Mouse (Mus musculus) neural tube, embryonic 14.5 days (tissue): ENCODE measurements around the gene Anpep. TPM values are rescaled to one million over a fixed set of nuclear protein-coding genes. Genes with fewer than 3 reads are reported as not detected.

ENCODE experiments used
- ATAC-seq: fragments of 200-750 bp; cut with Nextera tagmentation; 2 replicates; pipeline ENCODE4 v1.8.0; 2017; ENCODE audit warnings: low read depth, mild to moderate bottlenecking, moderate TSS enrichment, moderate library complexity
- H3K27ac ChIP-seq: fragments of 300-500 bp; sonication (generic); 2 replicates; pipeline ENCODE4 v1.5.1; 2014; ENCODE audit warnings: low read depth, mild to moderate bottlenecking, control low read depth, low read length, moderate library complexity, mixed read lengths
- H3K27me3 ChIP-seq: fragments of 300-500 bp; sonication (generic); 2 replicates; pipeline ENCODE4 v1.6.1; 2014; ENCODE audit warnings: low read length; ENCODE audit not compliant: control insufficient read depth, insufficient read depth
- H3K36me3 ChIP-seq: fragments of 300-500 bp; sonication (generic); 2 replicates; pipeline ENCODE4 v1.6.1; 2014; ENCODE audit warnings: low read length, mixed read lengths; ENCODE audit not compliant: control insufficient read depth, insufficient read depth
- H3K4me1 ChIP-seq: fragments of 300-500 bp; sonication (generic); 2 replicates; pipeline ENCODE4 v1.6.1; 2014; ENCODE audit warnings: low read length; ENCODE audit not compliant: control insufficient read depth, insufficient read depth
- H3K4me2 ChIP-seq: fragments of 300-500 bp; sonication (generic); 2 replicates; pipeline ENCODE4 v1.6.1; 2014; ENCODE audit warnings: mild to moderate bottlenecking, low read depth, low read length, control low read depth
- H3K4me3 ChIP-seq: fragments of 300-500 bp; sonication (generic); 2 replicates; pipeline ENCODE4 v1.5.1; 2014; ENCODE audit warnings: low read depth, low read length, control low read depth, mixed read lengths
- H3K9ac ChIP-seq: fragments of 300-500 bp; sonication (generic); replicated peaks from 2 replicates; pipeline ENCODE4 v1.6.1; 2014; ENCODE audit warnings: low read depth, mild to moderate bottlenecking, control low read depth, low read length, mixed read lengths
- H3K9me3 ChIP-seq: fragments of 300-500 bp; sonication (generic); 2 replicates; pipeline ENCODE4 v1.6.1; 2016; ENCODE audit warnings: low read length; ENCODE audit not compliant: control insufficient read depth
- WGBS: fragments of 180-500 bp; shearing (Covaris S2); extraction: QIAGEN DNeasy Blood & Tissue Kit; methylation state at CpG from one replicate; pipeline ENCODE4 v1.1.7; 2014; 5-methylcytosine and 5-hydroxymethylcytosine counted together
- polyA plus RNA-seq: library from polyadenylated mRNA; unstranded; fragments of >200 nt; fragmentation: Nextera tagmentation; extraction: Ambion mirVana; gene quantifications from 2 replicates; pipeline ENCODE4 v1.2.1, GENCODE M21; 2014

The Anpep gene
- polyA plus RNA-seq, 1 experiment from 2014 or later = 0.95 TPM

GRCm38 (mm10) chr7:79847456-79848451 is 13.1 kb downstream of the Anpep start:
- Histone ChIP-seq H3K36me3 (no peaks in the 10 kb centered on the region), H3K4me2 (peak overlapping the region; percentile 40), H3K9ac (0 out of 2 replicates have a peak overlapping the region, but pooled peaks have one; percentile 25), H3K4me3 (peak overlapping the region; percentile 17; the same call in 1 of the 2 replicates), H3K27ac (no peak overlapping the region), H3K9me3 (no peaks in the 10 kb centered on the region), H3K4me1 (no peaks in the 10 kb centered on the region), H3K27me3 (peaks cover 5% of the 10 kb centered on the region)
- WGBS = 13% methylated on average over 49 of the region's 53 CpGs
- ATAC-seq = 0 out of 2 replicates have a peak, but pooled peaks have one; percentile 34

DNA sequence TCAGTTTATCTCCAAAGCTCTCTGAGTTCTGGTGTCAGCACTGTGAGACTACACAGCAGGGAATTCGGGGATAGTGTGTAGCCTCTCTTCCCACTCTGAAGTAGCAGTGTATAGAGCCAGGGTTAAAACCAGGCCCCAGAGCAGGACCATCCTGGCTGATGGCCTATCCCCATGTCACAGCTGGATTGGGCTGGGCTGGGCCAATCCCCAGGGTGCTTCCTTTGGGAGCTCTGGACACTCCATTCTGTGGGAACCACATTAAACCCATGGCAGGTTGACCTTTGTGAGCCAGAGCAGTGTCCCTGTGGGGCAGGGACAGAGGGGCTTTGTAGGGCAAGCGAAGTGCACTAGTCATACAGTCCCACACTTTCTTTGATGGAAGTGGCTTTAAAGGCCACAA is 14.5 kb downstream of the Anpep start:
- no peaks in the 10 kb centered on the region for H3K9me3 ChIP-seq
- ATAC-seq = no peak
- WGBS = 60% methylated on average over 2 of the region's 2 CpGs
- no peak overlapping the region for H3K4me3 ChIP-seq
- no peaks in the 10 kb centered on the region for H3K36me3 ChIP-seq
- H3K27ac ChIP-seq = no peak overlapping the region
- H3K27me3 ChIP-seq = peaks cover 5% of the 10 kb centered on the region
- no peak overlapping the region for H3K9ac ChIP-seq
- H3K4me1 ChIP-seq = no peaks in the 10 kb centered on the region
- no peak overlapping the region for H3K4me2 ChIP-seq

- Histone ChIP-seq H3K4me2 (no peak overlapping the region), H3K27me3 (peaks cover 5% of the 10 kb centered on the region), H3K27ac (no peak overlapping the region), H3K36me3 (no peaks in the 10 kb centered on the region), H3K4me3 (no peak overlapping the region), H3K4me1 (no peaks in the 10 kb centered on the region), H3K9ac (no peak overlapping the region), H3K9me3 (no peaks in the 10 kb centered on the region)
- 84% methylated on average over 8 of the region's 8 CpGs for WGBS
- no peak for ATAC-seq
Measured at GRCm38 (mm10) chr7:79844090-79844802, 16.6 kb downstream of the Anpep start.

- no peaks in the 10 kb centered on the region for H3K9me3 ChIP-seq
- no peak overlapping the region for H3K4me2 ChIP-seq
- no peaks in the 10 kb centered on the region for H3K36me3 ChIP-seq
- WGBS = 60% methylated on average over 7 of the region's 7 CpGs
- H3K27ac ChIP-seq = no peak overlapping the region
- no peaks in the 10 kb centered on the region for H3K4me1 ChIP-seq
- H3K9ac ChIP-seq = no peak overlapping the region
- no peak overlapping the region for H3K4me3 ChIP-seq
- no peaks in the 10 kb centered on the region for H3K27me3 ChIP-seq
- no peak for ATAC-seq
Measured at GRCm38 (mm10) chr7:79842163-79842562, 18.7 kb downstream of the Anpep start.

DNA sequence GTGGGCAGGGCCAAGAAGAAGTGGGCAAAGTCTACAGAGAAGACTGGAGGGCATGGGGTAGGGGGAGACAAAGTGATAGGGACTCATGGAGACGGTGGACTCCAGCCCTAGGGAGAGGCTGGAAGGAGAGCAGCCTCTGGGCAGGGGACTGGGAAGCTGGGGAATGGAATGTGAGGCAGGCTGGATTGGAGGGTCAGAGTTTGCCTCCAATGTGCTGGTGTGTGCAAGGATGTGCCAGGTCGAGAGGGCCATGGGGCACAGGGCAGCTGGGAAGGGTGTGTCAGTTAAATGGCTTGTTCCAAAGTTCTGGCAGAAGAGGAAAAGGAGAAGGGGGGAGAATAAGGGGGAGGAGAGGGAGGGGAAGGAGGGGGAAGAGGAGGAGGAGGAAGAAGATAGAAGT is 23.6 kb downstream of the Anpep start:
- no peaks in the 10 kb centered on the region for H3K9me3 ChIP-seq
- no peak overlapping the region for H3K4me3 ChIP-seq
- no peak for ATAC-seq
- no peaks in the 10 kb centered on the region for H3K27me3 ChIP-seq
- H3K9ac ChIP-seq = no peak overlapping the region
- H3K4me2 ChIP-seq = no peak overlapping the region
- no peaks in the 10 kb centered on the region for H3K4me1 ChIP-seq
- no peaks in the 10 kb centered on the region for H3K36me3 ChIP-seq
- WGBS = 84% methylated on average over 2 of the region's 2 CpGs
- no peak overlapping the region for H3K27ac ChIP-seq

- H3K9me3 ChIP-seq = no peaks in the 10 kb centered on the region
Measured at GRCm38 (mm10) chr7:79835196-79835595, 25.7 kb downstream of the Anpep start.

GRCm38 (mm10) chr7:79832980-79833379 is 27.9 kb downstream of the Anpep start:
- no peak for ATAC-seq
- no peaks in the 10 kb centered on the region for H3K9me3 ChIP-seq
- H3K4me2 ChIP-seq = no peak overlapping the region
- no peak overlapping the region for H3K9ac ChIP-seq
- H3K27ac ChIP-seq = no peak overlapping the region
- no peaks in the 10 kb centered on the region for H3K36me3 ChIP-seq
- H3K27me3 ChIP-seq = no peaks in the 10 kb centered on the region
- H3K4me1 ChIP-seq = no peaks in the 10 kb centered on the region
- no peak overlapping the region for H3K4me3 ChIP-seq

More at GRCm38 (mm10) chr7:79835196-79835595, 25.7 kb downstream of the Anpep start:
- Histone ChIP-seq H3K36me3 (no peaks in the 10 kb centered on the region), H3K27ac (no peak overlapping the region), H3K27me3 (no peaks in the 10 kb centered on the region), H3K9ac (no peak overlapping the region), H3K4me3 (no peak overlapping the region), H3K4me1 (no peaks in the 10 kb centered on the region), H3K4me2 (no peak overlapping the region)
- WGBS = 92% methylated on average over 6 of the region's 6 CpGs
- no peak for ATAC-seq

- ATAC-seq = no peak
- H3K4me1 ChIP-seq = no peaks in the 10 kb centered on the region
Measured at GRCm38 (mm10) chr7:79831585-79831984, 29.3 kb downstream of the Anpep start.

DNA sequence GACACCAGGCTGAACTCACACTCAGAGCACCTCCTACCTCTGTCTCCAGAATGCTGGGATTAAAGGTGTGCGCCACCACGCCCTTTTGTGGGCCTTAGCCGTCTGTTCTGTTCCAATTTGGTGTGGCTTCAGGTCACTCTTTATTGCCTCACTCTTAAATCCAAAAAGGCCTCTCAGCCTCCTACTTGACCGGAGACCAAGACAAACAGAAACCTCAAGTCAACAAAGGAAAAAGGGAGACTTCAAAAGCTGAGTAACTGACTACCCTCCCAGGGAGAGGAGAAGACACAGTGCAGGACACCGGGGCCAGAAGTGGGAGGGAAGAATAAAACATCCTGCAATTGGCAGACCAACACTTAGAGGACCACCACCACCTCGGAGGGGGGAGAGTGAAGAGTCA is 29.7 kb downstream of the Anpep start:
- no peak for ATAC-seq
- no peaks in the 10 kb centered on the region for H3K9me3 ChIP-seq
- H3K4me1 ChIP-seq = no peaks in the 10 kb centered on the region

More at GRCm38 (mm10) chr7:79831585-79831984, 29.3 kb downstream of the Anpep start:
- 71% methylated on average over 6 of the region's 6 CpGs for WGBS
- Histone ChIP-seq H3K27me3 (no peaks in the 10 kb centered on the region), H3K4me2 (no peak overlapping the region), H3K36me3 (no peaks in the 10 kb centered on the region), H3K27ac (no peak overlapping the region), H3K4me3 (no peak overlapping the region), H3K9me3 (no peaks in the 10 kb centered on the region), H3K9ac (no peak overlapping the region)

More for the DNA sequence above, 29.7 kb downstream of the Anpep start:
- Histone ChIP-seq H3K27ac (no peak overlapping the region), H3K27me3 (no peaks in the 10 kb centered on the region), H3K4me3 (no peak overlapping the region), H3K36me3 (no peaks in the 10 kb centered on the region), H3K9ac (no peak overlapping the region), H3K4me2 (no peak overlapping the region)
- WGBS = 64% methylated on average over 6 of the region's 6 CpGs
